Mouse (Mus musculus) hindbrain, embryonic 10.5 days (tissue): ENCODE measurements around the gene Clec1b. TPM values are rescaled to one million over a fixed set of nuclear protein-coding genes. Genes with fewer than 3 reads are reported as not detected.

ENCODE experiments used
- DNase-seq: peaks from one replicate; pipeline ENCODE4 v3.0.0-alpha.2; 2017; ENCODE audit warnings: low spot score
- H3K27ac ChIP-seq: fragments of 300-500 bp; sonication (generic); 2 replicates; pipeline ENCODE4 v1.5.1; 2016; ENCODE audit warnings: mild to moderate bottlenecking, moderate library complexity
- H3K27me3 ChIP-seq: fragments of 300-500 bp; sonication (generic); 2 replicates; pipeline ENCODE4 v1.6.1; 2016; ENCODE audit warnings: mild to moderate bottlenecking; ENCODE audit not compliant: poor library complexity, insufficient read depth, severe bottlenecking
- H3K36me3 ChIP-seq: fragments of 300-500 bp; sonication (generic); 2 replicates; pipeline ENCODE4 v1.6.1; 2016; ENCODE audit warnings: mild to moderate bottlenecking, moderate library complexity
- H3K4me1 ChIP-seq: fragments of 300-500 bp; sonication (generic); replicated peaks from 2 replicates; pipeline ENCODE4 v1.6.1; 2016; ENCODE audit warnings: mild to moderate bottlenecking
- H3K4me3 ChIP-seq: fragments of 300-500 bp; sonication (generic); 2 replicates; pipeline ENCODE4 v1.5.1; 2016; ENCODE audit warnings: mild to moderate bottlenecking, moderate library complexity
- H3K9me3 ChIP-seq: fragments of 300-500 bp; sonication (generic); 2 replicates; pipeline ENCODE4 v1.6.1; 2016; ENCODE audit warnings: mild to moderate bottlenecking, moderate library complexity
- whole genome bisulfite sequencing: fragments of 180-500 bp; shearing (Covaris S2); methylation state at CpG from one replicate; pipeline ENCODE4 v1.1.7; 2016; 5-methylcytosine and 5-hydroxymethylcytosine counted together
- polyA plus RNA-seq: library from polyadenylated mRNA; unstranded; fragments of >200 nt; fragmentation: Nextera tagmentation; extraction: Ambion mirVana; gene quantifications from 2 replicates; pipeline ENCODE4 v1.2.1, GENCODE M21; 2016

Gene Clec1b
- polyA plus RNA-seq = 13.3 and 18.0 TPM in 2 replicates

DNA sequence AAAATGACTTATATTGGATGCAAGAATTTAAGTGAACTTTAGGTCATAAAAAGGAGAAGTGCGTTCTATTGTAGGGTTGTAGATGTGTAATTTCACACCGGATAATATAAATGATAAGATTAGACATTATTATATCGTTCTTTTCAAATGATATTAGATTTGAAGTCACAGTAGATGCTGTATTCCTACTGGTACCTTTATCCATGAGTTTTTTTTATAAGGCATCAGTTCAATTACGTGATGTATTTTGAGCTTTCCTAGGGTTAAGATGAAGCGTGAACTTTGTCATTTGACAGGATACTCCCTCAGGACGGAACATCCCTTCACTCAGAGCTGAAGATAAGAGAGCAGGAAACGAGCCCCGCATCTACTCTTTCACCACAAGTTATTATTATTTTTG is at the start of gene Clec1b:
Gene Clec1b, plus strand, starts transcription at position 301 of the 400 bp plus-strand sequence.
- WGBS = 85% methylated on average over 8 of the region's 8 CpGs
- Histone ChIP-seq H3K27me3 (no peaks in the 10 kb centered on the region), H3K27ac (no peak within 1 kb of the TSS), H3K36me3 (no peaks in the 10 kb centered on the region), H3K4me3 (no peak within 1 kb of the TSS), H3K9me3 (no peaks in the 10 kb centered on the region), H3K4me1 (no peaks in the 10 kb centered on the region)
- DNase-seq = no peak

GRCm38 (mm10) chr6:129349524-129350352 is 47.4 kb upstream of the Clec1b start:
- DNase-seq = no peak
- Histone ChIP-seq H3K9me3 (peaks cover 12% of the 10 kb centered on the region; the same call in 1 of the 2 replicates), H3K36me3 (no peaks in the 10 kb centered on the region), H3K4me3 (no peak overlapping the region), H3K4me1 (no peaks in the 10 kb centered on the region), H3K27me3 (no peaks in the 10 kb centered on the region), H3K27ac (no peak overlapping the region)
- 63% methylated on average over 4 of the region's 4 CpGs for WGBS

- WGBS = 94% methylated on average over 3 of the region's 3 CpGs
- no peak overlapping the region for H3K27ac ChIP-seq
- no peak for DNase-seq
Measured at GRCm38 (mm10) chr6:129351091-129351490, 46.0 kb upstream of the Clec1b start.

DNA sequence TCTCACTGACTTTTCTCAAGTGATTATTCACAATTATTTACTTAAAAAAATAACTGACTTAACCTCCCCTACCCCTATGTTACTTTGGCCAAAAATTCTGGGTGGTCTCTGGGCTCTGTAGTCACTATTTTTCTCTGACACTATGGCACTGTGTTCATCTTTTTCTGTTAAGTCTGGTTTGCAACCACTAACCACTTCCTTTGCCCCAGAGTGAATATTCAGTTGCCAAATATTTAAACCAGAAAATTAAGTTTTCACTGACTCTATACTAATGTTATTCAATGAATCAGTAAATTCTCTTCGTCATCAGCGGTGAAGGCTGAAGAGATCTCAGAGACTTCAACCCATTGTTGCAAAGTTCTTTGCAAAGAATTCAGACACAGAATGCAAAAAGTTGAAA is 41.3 kb upstream of the Clec1b start:
- Histone ChIP-seq H3K4me1 (no peaks in the 10 kb centered on the region), H3K36me3 (no peaks in the 10 kb centered on the region), H3K27ac (no peak overlapping the region), H3K4me3 (no peak overlapping the region), H3K27me3 (no peaks in the 10 kb centered on the region), H3K9me3 (no peaks in the 10 kb centered on the region)
- DNase-seq = no peak
- 96% methylated on average over 2 of the region's 2 CpGs for WGBS

More at GRCm38 (mm10) chr6:129351091-129351490, 46.0 kb upstream of the Clec1b start:
- Histone ChIP-seq H3K4me1 (no peaks in the 10 kb centered on the region), H3K4me3 (no peak overlapping the region), H3K9me3 (peaks cover 12% of the 10 kb centered on the region; the same call in 1 of the 2 replicates), H3K27me3 (no peaks in the 10 kb centered on the region), H3K36me3 (no peaks in the 10 kb centered on the region)

DNA sequence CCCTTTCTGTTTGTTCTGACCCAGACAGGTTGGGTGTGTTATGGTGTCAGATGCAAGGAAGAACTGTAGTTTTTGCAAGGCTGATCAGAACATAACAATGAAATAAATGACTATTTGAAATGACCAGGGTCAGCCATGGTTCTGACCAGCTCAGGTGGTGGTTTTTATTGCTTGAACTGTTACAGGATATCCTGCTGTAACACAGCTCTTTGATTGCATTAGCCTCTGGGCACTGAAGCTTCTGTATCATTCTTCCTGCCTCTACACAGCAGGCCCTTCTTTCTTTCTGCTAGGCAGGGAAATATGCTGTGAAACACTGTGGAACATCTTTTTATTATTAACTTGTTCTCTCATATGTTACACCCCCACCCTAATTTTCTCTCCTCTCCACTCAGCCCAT is 40.7 kb upstream of the Clec1b start:
- no peaks in the 10 kb centered on the region for H3K36me3 ChIP-seq
- no peak for DNase-seq

DNA sequence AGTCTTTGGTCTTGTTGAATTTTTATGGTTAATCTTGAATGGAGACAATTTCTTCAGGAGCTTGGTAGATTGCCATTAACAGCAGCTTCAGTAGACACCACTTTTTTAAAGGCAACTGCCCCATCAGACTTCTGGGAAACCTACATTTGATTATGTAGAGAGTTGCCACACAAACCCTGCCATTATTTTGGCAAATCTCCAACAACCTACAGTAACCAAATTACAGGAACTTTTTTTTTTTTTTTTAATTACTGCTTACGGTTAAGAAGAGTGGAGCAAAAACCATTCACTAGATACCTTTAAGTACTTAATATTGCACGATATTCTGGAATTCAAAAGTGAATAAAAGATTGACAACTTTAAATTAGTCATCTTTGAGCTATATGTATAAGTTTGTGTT is 37.6 kb upstream of the Clec1b start:
- no peak overlapping the region for H3K27ac ChIP-seq
- no peaks in the 10 kb centered on the region for H3K36me3 ChIP-seq
- H3K9me3 ChIP-seq = no peaks in the 10 kb centered on the region
- WGBS = 95% methylated on average over 2 of the region's 2 CpGs
- H3K4me3 ChIP-seq = no peak overlapping the region
- DNase-seq = no peak
- H3K27me3 ChIP-seq = no peaks in the 10 kb centered on the region
- no peaks in the 10 kb centered on the region for H3K4me1 ChIP-seq

More for the DNA sequence above, 40.7 kb upstream of the Clec1b start:
- Histone ChIP-seq H3K27ac (no peak overlapping the region), H3K4me1 (no peaks in the 10 kb centered on the region), H3K27me3 (no peaks in the 10 kb centered on the region), H3K9me3 (no peaks in the 10 kb centered on the region), H3K4me3 (no peak overlapping the region)

DNA sequence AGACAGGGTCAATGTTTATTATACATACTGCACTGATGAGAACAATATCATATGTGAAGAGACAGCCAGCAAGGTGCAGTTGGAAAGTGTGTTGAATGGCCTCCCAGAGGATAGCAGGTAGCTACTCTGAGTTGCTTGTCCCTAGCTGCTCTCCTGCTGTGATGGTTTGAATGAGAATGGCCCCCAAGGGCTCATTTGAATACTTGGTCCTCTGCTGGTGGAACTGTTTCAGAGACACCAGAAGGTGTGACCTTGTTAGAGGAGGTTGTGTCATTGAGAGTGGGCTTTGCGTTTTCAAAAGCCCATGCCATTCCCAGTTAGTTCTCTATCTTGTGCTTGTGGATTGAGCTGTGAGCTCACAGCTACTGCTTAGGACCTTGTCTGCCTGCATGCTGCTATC is 33.2 kb upstream of the Clec1b start:
- H3K9me3 ChIP-seq = no peaks in the 10 kb centered on the region
- no peaks in the 10 kb centered on the region for H3K36me3 ChIP-seq
- H3K4me1 ChIP-seq = no peaks in the 10 kb centered on the region
- 35% methylated on average over 1 of the region's 1 CpGs for WGBS
- DNase-seq = no peak
- no peak overlapping the region for H3K4me3 ChIP-seq
- no peaks in the 10 kb centered on the region for H3K27me3 ChIP-seq
- no peak overlapping the region for H3K27ac ChIP-seq

DNA sequence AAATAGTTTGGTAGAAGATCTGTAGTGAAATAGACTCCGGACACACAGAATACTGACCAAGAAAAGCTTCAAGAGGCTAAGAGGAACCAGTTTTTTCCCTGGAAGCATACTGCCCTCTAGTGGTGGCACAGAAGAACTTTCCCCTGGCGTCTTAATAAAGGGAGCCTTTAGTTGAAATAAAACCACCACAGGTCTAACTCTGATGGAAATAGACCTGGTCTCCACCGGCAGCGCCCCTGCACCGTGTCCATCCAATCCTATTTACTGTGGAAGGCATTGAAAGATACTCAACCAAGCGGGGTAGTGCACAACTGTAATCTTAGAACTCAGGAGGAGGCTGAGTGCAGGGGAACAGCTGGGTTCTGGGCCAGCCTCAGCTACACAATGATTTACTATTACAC is 31.1 kb upstream of the Clec1b start:
- no peaks in the 10 kb centered on the region for H3K4me1 ChIP-seq
- no peaks in the 10 kb centered on the region for H3K27me3 ChIP-seq
- peak; percentile 15 for DNase-seq
- H3K36me3 ChIP-seq = no peaks in the 10 kb centered on the region
- no peak overlapping the region for H3K4me3 ChIP-seq
- 23% methylated on average over 6 of the region's 6 CpGs for WGBS
- H3K9me3 ChIP-seq = no peaks in the 10 kb centered on the region
- H3K27ac ChIP-seq = no peak overlapping the region

DNA sequence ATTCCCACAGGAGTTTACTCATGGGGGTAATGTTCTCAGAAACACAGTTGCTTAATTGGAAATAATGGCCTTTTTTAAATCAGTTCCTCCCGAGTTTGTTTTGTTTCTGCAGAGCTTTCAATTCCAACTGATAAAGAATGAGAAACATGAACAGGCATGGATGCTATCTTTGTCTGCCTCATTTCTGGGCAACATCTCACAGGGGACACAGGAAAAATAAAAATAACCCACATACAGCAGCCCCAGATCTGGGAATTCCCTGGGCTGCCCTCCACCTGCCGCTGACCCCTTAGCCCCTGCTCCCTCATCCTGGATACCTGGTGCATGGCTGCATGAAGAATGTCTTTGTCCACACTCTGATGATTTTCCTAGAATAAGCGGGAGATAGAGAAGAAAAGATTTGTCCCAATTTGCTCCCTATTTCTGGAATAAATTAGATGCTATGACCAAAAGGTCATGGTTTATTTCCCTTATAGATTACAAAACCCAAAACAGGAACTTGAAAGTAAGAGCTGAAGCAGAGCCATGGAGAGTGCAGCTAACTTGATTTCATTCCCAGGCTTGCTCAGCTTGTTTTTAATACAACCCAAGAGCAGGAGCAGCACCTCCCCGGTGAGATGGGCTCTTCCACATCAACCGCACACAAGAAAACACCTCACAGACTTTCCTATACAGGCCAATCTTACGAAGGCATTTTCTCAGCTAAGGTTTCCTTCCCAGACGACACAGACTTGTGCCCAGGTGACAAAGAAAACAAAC is 27.5 kb upstream of the Clec1b start:
- Histone ChIP-seq H3K4me3 (no peak overlapping the region), H3K27me3 (no peaks in the 10 kb centered on the region), H3K9me3 (no peaks in the 10 kb centered on the region), H3K27ac (no peak overlapping the region), H3K36me3 (no peaks in the 10 kb centered on the region), H3K4me1 (no peaks in the 10 kb centered on the region)
- 78% methylated on average over 7 of the region's 7 CpGs for WGBS
- DNase-seq = no peak

DNA sequence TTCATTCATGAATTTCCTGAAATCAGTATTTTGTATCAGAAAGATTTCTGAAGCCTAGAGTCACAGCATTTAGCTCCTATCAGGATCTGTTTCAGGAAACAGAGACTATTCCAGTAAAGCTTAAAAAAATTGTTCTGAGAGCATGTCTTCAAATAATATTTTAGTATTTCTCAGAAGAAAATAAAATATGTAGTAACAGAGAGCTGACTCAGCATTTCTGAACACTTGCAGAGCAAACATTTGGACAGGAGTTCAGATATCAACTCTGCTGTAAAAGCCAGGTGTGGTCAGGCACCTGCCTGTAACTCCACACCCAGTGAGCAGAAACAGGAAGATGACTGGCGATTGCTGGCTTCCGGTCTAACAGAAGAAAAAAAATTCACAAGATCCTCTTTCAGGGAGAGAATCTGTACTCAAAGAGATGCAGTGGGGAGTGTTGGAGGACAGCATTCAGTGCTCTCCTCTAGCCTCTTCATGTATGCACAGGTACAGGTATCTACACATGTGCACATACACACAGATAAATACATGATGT is 22.1 kb upstream of the Clec1b start:
- no peak overlapping the region for H3K4me3 ChIP-seq
- no peak overlapping the region for H3K27ac ChIP-seq
- no peaks in the 10 kb centered on the region for H3K36me3 ChIP-seq
- no peak for DNase-seq
- H3K9me3 ChIP-seq = peaks cover 4% of the 10 kb centered on the region; the same call in 1 of the 2 replicates
- H3K4me1 ChIP-seq = no peaks in the 10 kb centered on the region
- H3K27me3 ChIP-seq = no peaks in the 10 kb centered on the region
- 90% methylated on average over 2 of the region's 2 CpGs for WGBS

- Histone ChIP-seq H3K4me3 (no peak overlapping the region), H3K27ac (no peak overlapping the region), H3K4me1 (peaks cover 3% of the 10 kb centered on the region; the same call in 1 of the 2 replicates), H3K36me3 (no peaks in the 10 kb centered on the region), H3K27me3 (no peaks in the 10 kb centered on the region), H3K9me3 (peaks cover 4% of the 10 kb centered on the region; the same call in 1 of the 2 replicates)
- 70% methylated on average over 4 of the region's 4 CpGs for WGBS
- DNase-seq = no peak
Measured at GRCm38 (mm10) chr6:129380454-129380853, 16.6 kb upstream of the Clec1b start.

DNA sequence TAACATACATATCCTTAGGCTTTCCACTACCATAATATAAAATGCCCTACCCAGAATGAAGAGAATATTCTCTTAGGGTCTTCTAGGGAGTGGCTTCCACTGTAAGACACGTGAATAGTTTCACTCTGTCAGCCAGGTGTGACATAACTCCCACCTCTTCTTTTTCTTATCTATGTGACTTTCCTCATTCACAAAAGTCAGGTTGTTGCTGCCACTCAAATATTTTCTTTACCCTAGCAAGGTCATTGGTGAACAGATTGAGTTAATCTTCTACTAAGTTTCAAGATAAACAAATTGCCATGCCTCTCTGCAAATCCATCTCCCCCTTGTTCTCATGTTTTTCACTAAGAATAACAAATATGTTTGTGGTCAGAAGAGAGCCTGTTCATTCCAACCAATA is 15.4 kb upstream of the Clec1b start:
- Histone ChIP-seq H3K36me3 (no peaks in the 10 kb centered on the region), H3K9me3 (no peaks in the 10 kb centered on the region), H3K27me3 (no peaks in the 10 kb centered on the region), H3K4me1 (peaks cover 3% of the 10 kb centered on the region; the same call in 1 of the 2 replicates), H3K27ac (no peak overlapping the region), H3K4me3 (no peak overlapping the region)
- 79% methylated on average over 1 of the region's 1 CpGs for WGBS
- no peak for DNase-seq

GRCm38 (mm10) chr6:129383466-129383865 is 13.6 kb upstream of the Clec1b start:
- no peak overlapping the region for H3K4me3 ChIP-seq
- H3K9me3 ChIP-seq = no peaks in the 10 kb centered on the region
- no peaks in the 10 kb centered on the region for H3K36me3 ChIP-seq
- H3K4me1 ChIP-seq = peaks cover 3% of the 10 kb centered on the region; the same call in 1 of the 2 replicates
- H3K27ac ChIP-seq = no peak overlapping the region
- no peaks in the 10 kb centered on the region for H3K27me3 ChIP-seq
- no peak for DNase-seq
- WGBS = 92% methylated on average over 3 of the region's 3 CpGs
